Mouse (Mus musculus) stomach, embryonic 15.5 days (tissue): ENCODE measurements at regions not wholly inside any gene's neighbourhood (a gene's known extent, or its start where the extent isn't known, plus 50 kb on each side); places are given as distances from the start of the nearest gene placed in this dataset.

ENCODE experiments used
- ATAC-seq: fragments of 200-750 bp; cut with Nextera tagmentation; 2 replicates; pipeline ENCODE4 v1.8.0; 2017; ENCODE audit warnings: low read depth, moderate number of reproducible peaks, moderate TSS enrichment; ENCODE audit not compliant: insufficient read depth, low FRiP score
- H3K27ac ChIP-seq: fragments of 300-500 bp; sonication (generic); 2 replicates; pipeline ENCODE4 v1.5.1; 2015; ENCODE audit warnings: mild to moderate bottlenecking, inconsistent platforms
- H3K27me3 ChIP-seq: fragments of 300-500 bp; sonication (generic); replicated peaks from 2 replicates; pipeline ENCODE4 v1.6.1; 2015; ENCODE audit warnings: inconsistent platforms
- H3K36me3 ChIP-seq: fragments of 300-500 bp; sonication (generic); 2 replicates; pipeline ENCODE4 v1.6.1; 2015; ENCODE audit warnings: inconsistent platforms
- H3K4me1 ChIP-seq: fragments of 300-500 bp; sonication (generic); 2 replicates; pipeline ENCODE4 v1.6.1; 2015; ENCODE audit warnings: inconsistent platforms
- H3K4me2 ChIP-seq: fragments of 300-500 bp; sonication (generic); 2 replicates; pipeline ENCODE4 v1.6.1; 2015; ENCODE audit warnings: mild to moderate bottlenecking, inconsistent platforms
- H3K4me3 ChIP-seq: fragments of 300-500 bp; sonication (generic); replicated peaks from 2 replicates; pipeline ENCODE4 v1.5.1; 2015; ENCODE audit warnings: inconsistent platforms
- H3K9ac ChIP-seq: fragments of 300-500 bp; sonication (generic); 2 replicates; pipeline ENCODE4 v1.6.1; 2015; ENCODE audit warnings: inconsistent platforms
- H3K9me3 ChIP-seq: fragments of 300-500 bp; sonication (generic); 2 replicates; pipeline ENCODE4 v1.6.1; 2016; ENCODE audit warnings: inconsistent platforms
- WGBS: fragments of 180-500 bp; shearing (Covaris S2); methylation state at CpG from one replicate; pipeline ENCODE4 v1.1.7; 2015; 5-methylcytosine and 5-hydroxymethylcytosine counted together

- Histone ChIP-seq H3K36me3 (no peaks in the 10 kb centered on the region), H3K4me3 (no peak overlapping the region), H3K4me1 (no peaks in the 10 kb centered on the region), H3K27ac (no peak overlapping the region), H3K27me3 (no peaks in the 10 kb centered on the region), H3K9me3 (no peaks in the 10 kb centered on the region), H3K4me2 (no peak overlapping the region), H3K9ac (no peak overlapping the region)
- 62% methylated on average over 2 of the region's 2 CpGs for WGBS
- ATAC-seq, result no peak
These were observed 142.4 kb upstream of the Mgat5 start for GRCm38 (mm10) chr1:127062430-127062829.

GRCm38 (mm10) chr1:127045711-127046420, 158.9 kb upstream of the Mgat5 start:
- WGBS, result 71% methylated on average over 6 of the region's 6 CpGs
- Histone ChIP-seq H3K4me2 (no peak overlapping the region), H3K27ac (no peak overlapping the region), H3K9me3 (no peaks in the 10 kb centered on the region), H3K4me1 (no peaks in the 10 kb centered on the region), H3K9ac (no peak overlapping the region), H3K36me3 (no peaks in the 10 kb centered on the region), H3K4me3 (no peak overlapping the region), H3K27me3 (no peaks in the 10 kb centered on the region)
- ATAC-seq, result no peak

GRCm38 (mm10) chr1:127034748-127035147, 170.1 kb upstream of the Mgat5 start:
- H3K36me3 ChIP-seq, result no peaks in the 10 kb centered on the region
- no peaks in the 10 kb centered on the region for H3K4me1 ChIP-seq
- H3K27me3 ChIP-seq, result no peaks in the 10 kb centered on the region
- H3K4me3 ChIP-seq, result no peak overlapping the region
- H3K9me3 ChIP-seq, result no peaks in the 10 kb centered on the region
- H3K4me2 ChIP-seq, result no peak overlapping the region
- ATAC-seq, result no peak
- 77% methylated on average over 2 of the region's 2 CpGs for WGBS
- H3K9ac ChIP-seq, result no peak overlapping the region
- H3K27ac ChIP-seq, result no peak overlapping the region

GRCm38 (mm10) chr1:127031563-127031962, 173.3 kb upstream of the Mgat5 start:
- Histone ChIP-seq H3K9me3 (no peaks in the 10 kb centered on the region), H3K4me2 (no peak overlapping the region), H3K4me3 (no peak overlapping the region), H3K27ac (no peak overlapping the region), H3K4me1 (no peaks in the 10 kb centered on the region), H3K9ac (no peak overlapping the region), H3K27me3 (no peaks in the 10 kb centered on the region), H3K36me3 (no peaks in the 10 kb centered on the region)
- 31% methylated on average over 4 of the region's 4 CpGs for WGBS
- ATAC-seq, result no peak

- H3K9ac ChIP-seq, result no peak overlapping the region
- H3K4me2 ChIP-seq, result no peak overlapping the region
- no peaks in the 10 kb centered on the region for H3K4me1 ChIP-seq
- peak overlapping the region; percentile 18; the same call in 1 of the 2 replicates for H3K27ac ChIP-seq
- H3K36me3 ChIP-seq, result no peaks in the 10 kb centered on the region
- ATAC-seq, result 0 out of 2 replicates have a peak, but pooled peaks have one; percentile 10
- no peaks in the 10 kb centered on the region for H3K9me3 ChIP-seq
- H3K27me3 ChIP-seq, result no peaks in the 10 kb centered on the region
- 59% methylated on average over 1 of the region's 1 CpGs for WGBS
- no peak overlapping the region for H3K4me3 ChIP-seq
These were observed 175.8 kb upstream of the Mgat5 start for GRCm38 (mm10) chr1:127028872-127029497.

GRCm38 (mm10) chr1:127023100-127023499, 181.7 kb upstream of the Mgat5 start:
- ATAC-seq, result no peak
- 69% methylated on average over 3 of the region's 3 CpGs for WGBS

GRCm38 (mm10) chr1:127017698-127018097, 187.1 kb upstream of the Nckap5 start:
- Histone ChIP-seq H3K4me1 (0 out of 2 replicates have a peak, but pooled peaks cover 5% of the 10 kb centered on the region), H3K4me3 (no peak overlapping the region), H3K27me3 (no peaks in the 10 kb centered on the region), H3K9ac (no peak overlapping the region), H3K27ac (no peak overlapping the region), H3K36me3 (no peaks in the 10 kb centered on the region), H3K9me3 (no peaks in the 10 kb centered on the region), H3K4me2 (no peak overlapping the region)
- WGBS, result 68% methylated on average over 2 of the region's 2 CpGs
- peak; percentile 7; the same call in 1 of the 2 replicates for ATAC-seq

More at GRCm38 (mm10) chr1:127023100-127023499, 181.7 kb upstream of the Mgat5 start:
- Histone ChIP-seq H3K27ac (no peak overlapping the region), H3K4me1 (no peaks in the 10 kb centered on the region), H3K4me2 (no peak overlapping the region), H3K9ac (no peak overlapping the region), H3K9me3 (no peaks in the 10 kb centered on the region), H3K27me3 (no peaks in the 10 kb centered on the region), H3K36me3 (no peaks in the 10 kb centered on the region), H3K4me3 (no peak overlapping the region)

GRCm38 (mm10) chr1:127015894-127016245, 185.3 kb upstream of the Nckap5 start:
- Histone ChIP-seq H3K4me3 (no peak overlapping the region), H3K27me3 (no peaks in the 10 kb centered on the region), H3K36me3 (no peaks in the 10 kb centered on the region), H3K9ac (no peak overlapping the region), H3K4me2 (no peak overlapping the region), H3K4me1 (0 out of 2 replicates have a peak, but pooled peaks cover 5% of the 10 kb centered on the region), H3K27ac (no peak overlapping the region), H3K9me3 (no peaks in the 10 kb centered on the region)
- no peak for ATAC-seq
- 48% methylated on average over 4 of the region's 4 CpGs for WGBS

- no peak overlapping the region for H3K4me3 ChIP-seq
- 38% methylated on average over 8 of the region's 8 CpGs for WGBS
- H3K36me3 ChIP-seq, result no peaks in the 10 kb centered on the region
- 0 out of 2 replicates have a peak, but pooled peaks cover 5% of the 10 kb centered on the region for H3K4me1 ChIP-seq
- H3K27ac ChIP-seq, result no peak overlapping the region
- no peaks in the 10 kb centered on the region for H3K27me3 ChIP-seq
- no peak overlapping the region for H3K4me2 ChIP-seq
- no peaks in the 10 kb centered on the region for H3K9me3 ChIP-seq
- ATAC-seq, result peak; percentile 75; the same call in 1 of the 2 replicates
- no peak overlapping the region for H3K9ac ChIP-seq
These were observed 184.7 kb upstream of the Nckap5 start for GRCm38 (mm10) chr1:127015042-127015893.

GRCm38 (mm10) chr1:127011901-127012300, 181.3 kb upstream of the Nckap5 start:
- H3K4me2 ChIP-seq, result no peak overlapping the region
- no peaks in the 10 kb centered on the region for H3K36me3 ChIP-seq
- H3K27me3 ChIP-seq, result no peaks in the 10 kb centered on the region
- no peak overlapping the region for H3K27ac ChIP-seq
- H3K4me3 ChIP-seq, result no peak overlapping the region
- ATAC-seq, result no peak
- WGBS, result 64% methylated on average over 6 of the region's 6 CpGs
- H3K4me1 ChIP-seq, result 0 out of 2 replicates have a peak, but pooled peaks cover 5% of the 10 kb centered on the region
- H3K9ac ChIP-seq, result no peak overlapping the region
- H3K9me3 ChIP-seq, result no peaks in the 10 kb centered on the region

- no peaks in the 10 kb centered on the region for H3K4me1 ChIP-seq
- H3K9me3 ChIP-seq, result no peaks in the 10 kb centered on the region
- WGBS, result 82% methylated on average over 4 of the region's 4 CpGs
- H3K27me3 ChIP-seq, result no peaks in the 10 kb centered on the region
- no peak for ATAC-seq
- H3K9ac ChIP-seq, result no peak overlapping the region
- no peak overlapping the region for H3K4me2 ChIP-seq
- H3K4me3 ChIP-seq, result no peak overlapping the region
- H3K36me3 ChIP-seq, result no peaks in the 10 kb centered on the region
- H3K27ac ChIP-seq, result no peak overlapping the region
These were observed 179.1 kb upstream of the Nckap5 start for GRCm38 (mm10) chr1:127009699-127010098.

- no peak for ATAC-seq
- Histone ChIP-seq H3K27ac (peak overlapping the region; percentile 28; the same call in 1 of the 2 replicates), H3K36me3 (no peaks in the 10 kb centered on the region), H3K4me3 (no peak overlapping the region), H3K4me2 (no peak overlapping the region), H3K27me3 (no peaks in the 10 kb centered on the region), H3K9ac (no peak overlapping the region), H3K9me3 (no peaks in the 10 kb centered on the region), H3K4me1 (no peaks in the 10 kb centered on the region)
- WGBS, result 63% methylated on average over 7 of the region's 7 CpGs
These were observed 171.1 kb upstream of the Nckap5 start for GRCm38 (mm10) chr1:127001700-127002099.
